Mouse (Mus musculus) embryonic facial prominence, embryonic 10.5 days (tissue): ENCODE data around the gene Sptb. TPM values are rescaled to one million over a fixed set of nuclear protein-coding genes. Genes with fewer than 3 reads are reported as not detected.

Experiments
- DNase-seq: peaks from one replicate; pipeline ENCODE4 v3.0.0-alpha.2; 2017; ENCODE audit warnings: low spot score
- H3K27ac ChIP-seq: fragments of 300-500 bp; sonication (generic); replicated peaks from 2 replicates; pipeline ENCODE4 v1.5.1; 2016; ENCODE audit warnings: mild to moderate bottlenecking
- H3K27me3 ChIP-seq: fragments of 300-500 bp; sonication (generic); replicated peaks from 2 replicates; pipeline ENCODE4 v1.6.1; 2016; ENCODE audit warnings: low read depth, mild to moderate bottlenecking; ENCODE audit not compliant: poor library complexity, severe bottlenecking
- H3K36me3 ChIP-seq: fragments of 300-500 bp; sonication (generic); replicated peaks from 2 replicates; pipeline ENCODE4 v1.6.1; 2016; ENCODE audit warnings: mild to moderate bottlenecking, moderate library complexity
- H3K4me1 ChIP-seq: fragments of 300-500 bp; sonication (generic); 2 replicates; pipeline ENCODE4 v1.6.1; 2016
- H3K4me3 ChIP-seq: fragments of 300-500 bp; sonication (generic); 2 replicates; pipeline ENCODE4 v1.5.1; 2016; ENCODE audit warnings: mild to moderate bottlenecking, moderate library complexity
- H3K9me3 ChIP-seq: fragments of 300-500 bp; sonication (generic); 2 replicates; pipeline ENCODE4 v1.6.1; 2016; ENCODE audit warnings: mild to moderate bottlenecking
- WGBS: fragments of 180-500 bp; shearing (Covaris S2); methylation state at CpG from one replicate; pipeline ENCODE4 v1.1.7; 2016; 5-methylcytosine and 5-hydroxymethylcytosine counted together
- polyA plus RNA-seq: library from polyadenylated mRNA; unstranded; fragments of >200 nt; fragmentation: Nextera tagmentation; extraction: Ambion mirVana; gene quantifications from 2 replicates; pipeline ENCODE4 v1.2.1, GENCODE M21; 2016

Sptb gene
- polyA plus RNA-seq, 1 experiment from 2014 or later: 4.5 TPM

- Histone ChIP-seq H3K27ac (no peak overlapping the region), H3K4me1 (peaks cover 32% of the 10 kb centered on the region), H3K4me3 (no peak overlapping the region), H3K27me3 (peaks cover 30% of the 10 kb centered on the region), H3K9me3 (no peaks in the 10 kb centered on the region), H3K36me3 (no peaks in the 10 kb centered on the region)
- DNase-seq: no peak
- WGBS: 83% methylated on average over 2 of the region's 2 CpGs
These were observed 114.5 kb downstream of the Sptb start for GRCm38 (mm10) chr12:76595830-76596229.

DNA sequence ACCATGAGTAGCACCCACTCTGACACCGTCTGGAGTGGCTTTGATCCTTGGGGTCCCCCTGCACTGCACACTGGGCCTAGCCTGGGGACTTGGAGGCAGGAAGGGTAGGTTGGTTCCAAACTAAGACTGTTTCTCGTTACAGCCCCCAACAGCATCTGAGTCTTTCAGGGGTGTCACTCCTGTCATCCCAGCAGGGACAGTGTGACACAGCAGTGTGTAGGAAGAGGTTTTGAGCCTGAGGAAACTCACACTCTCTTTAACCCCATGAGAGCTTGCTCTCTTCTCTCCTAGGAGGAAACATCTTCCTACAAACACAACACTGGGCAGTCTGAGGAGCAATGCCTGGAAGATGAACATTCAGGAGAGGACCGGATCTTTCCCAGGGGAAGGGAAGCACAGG, 115.8 kb downstream of the Sptb start:
- Histone ChIP-seq H3K27ac (peak overlapping the region; percentile 45; the same call in 1 of the 2 replicates), H3K4me3 (no peak overlapping the region), H3K27me3 (peaks cover 30% of the 10 kb centered on the region), H3K36me3 (no peaks in the 10 kb centered on the region), H3K4me1 (peaks cover 42% of the 10 kb centered on the region), H3K9me3 (no peaks in the 10 kb centered on the region)
- no peak for DNase-seq
- 63% methylated on average over 3 of the region's 3 CpGs for WGBS

GRCm38 (mm10) chr12:76593839-76594322, 116.5 kb downstream of the Sptb start:
- 21% methylated on average over 7 of the region's 7 CpGs for WGBS
- no peaks in the 10 kb centered on the region for H3K36me3 ChIP-seq
- DNase-seq: no peak
- H3K9me3 ChIP-seq: no peaks in the 10 kb centered on the region
- H3K4me3 ChIP-seq: no peak overlapping the region
- H3K27me3 ChIP-seq: peaks cover 30% of the 10 kb centered on the region
- H3K4me1 ChIP-seq: peaks cover 42% of the 10 kb centered on the region
- H3K27ac ChIP-seq: peak overlapping the region; percentile 45; the same call in 1 of the 2 replicates

DNA sequence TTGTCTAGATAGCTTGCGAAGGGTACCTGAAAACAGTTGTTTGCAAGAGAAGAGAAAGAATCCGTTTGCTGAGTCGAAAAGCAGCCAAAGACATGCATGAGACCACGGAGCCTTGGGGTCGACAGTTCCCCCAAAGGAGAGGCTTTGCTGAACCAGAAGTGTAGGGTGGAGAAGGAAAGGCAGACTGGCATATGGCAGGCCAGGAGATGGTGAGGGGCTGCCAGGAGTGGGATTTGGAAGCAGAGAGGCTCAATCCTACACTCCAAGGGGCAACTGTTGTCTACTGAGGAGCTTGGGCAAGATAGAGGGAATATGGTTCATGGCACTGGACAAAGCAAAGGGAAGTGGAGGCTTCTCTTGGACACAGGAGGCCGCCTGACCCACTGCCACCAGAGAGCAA, 117.1 kb downstream of the Sptb start:
- peaks cover 30% of the 10 kb centered on the region for H3K27me3 ChIP-seq
- no peak overlapping the region for H3K4me3 ChIP-seq
- H3K4me1 ChIP-seq: peaks cover 39% of the 10 kb centered on the region
- no peaks in the 10 kb centered on the region for H3K9me3 ChIP-seq
- no peak overlapping the region for H3K27ac ChIP-seq
- no peak for DNase-seq
- no peaks in the 10 kb centered on the region for H3K36me3 ChIP-seq
- WGBS: 84% methylated on average over 6 of the region's 6 CpGs

GRCm38 (mm10) chr12:76592213-76592612, 118.1 kb downstream of the Sptb start:
- 65% methylated on average over 1 of the region's 1 CpGs for WGBS
- Histone ChIP-seq H3K27ac (no peak overlapping the region), H3K27me3 (peaks cover 30% of the 10 kb centered on the region), H3K4me1 (peaks cover 32% of the 10 kb centered on the region), H3K4me3 (no peak overlapping the region), H3K9me3 (no peaks in the 10 kb centered on the region), H3K36me3 (no peaks in the 10 kb centered on the region)
- DNase-seq: peak; percentile 79

- Histone ChIP-seq H3K4me3 (no peak overlapping the region), H3K27me3 (peaks cover 26% of the 10 kb centered on the region), H3K4me1 (peaks cover 29% of the 10 kb centered on the region), H3K27ac (no peak overlapping the region), H3K36me3 (no peaks in the 10 kb centered on the region), H3K9me3 (no peaks in the 10 kb centered on the region)
- DNase-seq: no peak
- WGBS: 76% methylated on average over 3 of the region's 3 CpGs
These were observed 119.3 kb downstream of the Sptb start for GRCm38 (mm10) chr12:76591037-76591436.

DNA sequence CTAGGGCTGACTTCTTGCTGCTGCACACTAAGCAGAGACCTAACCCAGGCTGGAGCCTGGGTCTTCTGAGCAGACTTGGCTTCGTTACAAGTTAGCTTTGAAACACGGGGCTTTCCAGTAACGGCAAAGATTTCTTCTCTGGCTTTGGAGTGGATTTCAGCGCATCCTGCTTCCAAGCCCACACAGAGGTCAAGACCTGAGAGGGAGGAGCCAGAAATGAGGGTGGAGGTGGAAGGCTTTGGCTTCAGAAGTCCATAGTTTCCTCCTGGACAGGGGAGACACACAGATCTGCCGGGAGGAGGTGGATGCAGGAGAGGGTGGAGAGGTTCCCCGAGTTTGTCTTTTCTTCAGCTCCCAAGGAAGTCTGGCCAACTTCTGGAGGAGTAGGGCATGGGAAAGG, 120.8 kb downstream of the Sptb start:
- peaks cover 24% of the 10 kb centered on the region for H3K4me1 ChIP-seq
- no peaks in the 10 kb centered on the region for H3K9me3 ChIP-seq
- no peaks in the 10 kb centered on the region for H3K36me3 ChIP-seq
- DNase-seq: no peak
- H3K4me3 ChIP-seq: no peak overlapping the region
- H3K27ac ChIP-seq: no peak overlapping the region
- H3K27me3 ChIP-seq: peaks cover 14% of the 10 kb centered on the region
- WGBS: 73% methylated on average over 6 of the region's 6 CpGs

DNA sequence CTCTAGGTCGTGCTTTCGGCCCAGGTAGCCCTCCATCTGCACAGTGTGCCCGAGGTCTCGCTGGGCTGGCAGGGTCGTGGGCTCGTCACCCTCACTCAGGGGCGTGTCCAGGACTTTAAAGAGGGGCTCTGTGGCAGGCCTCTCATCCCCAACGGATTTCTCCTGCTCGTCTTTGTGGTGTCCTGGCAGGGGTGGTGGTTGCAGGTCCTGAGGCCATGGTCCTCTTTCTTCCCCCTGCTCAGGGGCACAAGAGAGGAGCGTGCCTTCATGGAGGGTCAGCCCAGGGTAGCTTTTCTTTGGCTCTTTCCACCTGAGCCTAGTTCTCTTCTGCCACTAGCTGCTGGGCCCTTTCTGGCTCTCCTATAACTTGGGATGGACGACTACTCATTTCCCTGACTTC, 123.0 kb downstream of the Sptb start:
- Histone ChIP-seq H3K9me3 (no peaks in the 10 kb centered on the region), H3K4me3 (no peak overlapping the region), H3K27me3 (no peaks in the 10 kb centered on the region), H3K4me1 (peaks cover 27% of the 10 kb centered on the region), H3K36me3 (no peaks in the 10 kb centered on the region), H3K27ac (no peak overlapping the region)
- no peak for DNase-seq
- 69% methylated on average over 11 of the region's 11 CpGs for WGBS

- no peak overlapping the region for H3K4me3 ChIP-seq
- H3K27ac ChIP-seq: no peak overlapping the region
- H3K9me3 ChIP-seq: no peaks in the 10 kb centered on the region
- no peaks in the 10 kb centered on the region for H3K27me3 ChIP-seq
- DNase-seq: no peak
- peaks cover 29% of the 10 kb centered on the region for H3K4me1 ChIP-seq
- H3K36me3 ChIP-seq: no peaks in the 10 kb centered on the region
These were observed 125.3 kb downstream of the Sptb start for GRCm38 (mm10) chr12:76585028-76585427.

GRCm38 (mm10) chr12:76583454-76583853, 126.9 kb downstream of the Sptb start:
- WGBS: 89% methylated on average over 7 of the region's 7 CpGs
- Histone ChIP-seq H3K36me3 (0 out of 2 replicates have a peak, but pooled peaks cover 3% of the 10 kb centered on the region), H3K27ac (peak overlapping the region; percentile 63; the same call in 1 of the 2 replicates), H3K9me3 (no peaks in the 10 kb centered on the region), H3K27me3 (no peaks in the 10 kb centered on the region), H3K4me1 (peaks cover 24% of the 10 kb centered on the region), H3K4me3 (no peak overlapping the region)
- no peak for DNase-seq

- H3K4me1 ChIP-seq: peaks cover 24% of the 10 kb centered on the region
- no peaks in the 10 kb centered on the region for H3K9me3 ChIP-seq
- peak overlapping the region; percentile 63 for H3K27ac ChIP-seq
- H3K27me3 ChIP-seq: no peaks in the 10 kb centered on the region
- no peak overlapping the region for H3K4me3 ChIP-seq
- 26% methylated on average over 6 of the region's 6 CpGs for WGBS
- no peak for DNase-seq
- peaks cover 9% of the 10 kb centered on the region for H3K36me3 ChIP-seq
These were observed 127.5 kb downstream of the Sptb start for GRCm38 (mm10) chr12:76582841-76583240.

GRCm38 (mm10) chr12:76582139-76582538, 128.2 kb downstream of the Sptb start:
- WGBS: 83% methylated on average over 3 of the region's 3 CpGs
- no peak overlapping the region for H3K4me3 ChIP-seq
- H3K4me1 ChIP-seq: peaks cover 20% of the 10 kb centered on the region
- H3K27ac ChIP-seq: no peak overlapping the region
- peaks cover 16% of the 10 kb centered on the region for H3K36me3 ChIP-seq
- no peak for DNase-seq
- H3K9me3 ChIP-seq: no peaks in the 10 kb centered on the region
- H3K27me3 ChIP-seq: no peaks in the 10 kb centered on the region

DNA sequence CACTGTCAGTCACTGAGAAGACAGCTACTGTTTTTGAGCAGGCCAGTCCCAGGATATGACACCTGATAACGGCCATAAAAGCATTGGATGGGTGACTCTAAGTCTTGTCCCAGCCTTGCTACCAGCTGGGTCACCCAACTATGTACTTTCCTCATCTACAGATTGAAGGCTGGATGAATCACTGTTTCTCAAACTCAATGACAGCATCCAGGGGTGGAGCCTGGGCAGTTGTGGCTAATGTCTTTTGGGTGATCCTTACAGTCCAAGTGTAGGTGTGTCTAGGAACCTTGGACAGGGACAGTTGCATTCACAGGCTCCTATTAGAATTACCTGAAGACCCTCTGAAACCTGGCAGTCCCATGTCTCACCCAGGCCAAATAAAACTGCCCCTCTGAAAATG, 130.5 kb downstream of the Sptb start:
- Histone ChIP-seq H3K27me3 (no peaks in the 10 kb centered on the region), H3K9me3 (no peaks in the 10 kb centered on the region), H3K27ac (no peak overlapping the region), H3K36me3 (peaks cover 34% of the 10 kb centered on the region), H3K4me3 (no peak overlapping the region), H3K4me1 (peaks cover 20% of the 10 kb centered on the region)
- no peak for DNase-seq
- WGBS: 95% methylated on average over 1 of the region's 1 CpGs

DNA sequence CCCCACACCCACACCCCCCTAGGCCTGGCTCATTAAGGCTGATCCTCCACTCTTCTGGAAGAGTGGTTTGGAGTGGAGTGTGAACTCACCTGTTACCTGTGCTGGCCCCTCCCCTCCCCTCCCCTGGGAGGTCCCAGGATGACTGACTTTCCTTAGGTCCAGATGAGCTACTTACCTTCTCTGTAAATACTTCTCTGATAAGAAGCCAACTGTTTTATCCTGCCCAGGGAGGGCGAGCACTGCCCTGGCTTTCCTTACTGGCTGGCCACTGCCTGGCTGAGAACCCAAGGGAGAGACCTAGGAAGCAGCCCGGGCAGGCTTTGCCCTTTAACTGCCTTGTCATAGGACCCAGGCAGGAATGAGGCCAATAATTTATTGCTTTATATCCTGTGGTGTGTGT, 131.9 kb downstream of the Sptb start:
- no peak overlapping the region for H3K27ac ChIP-seq
- peaks cover 20% of the 10 kb centered on the region for H3K4me1 ChIP-seq
- no peaks in the 10 kb centered on the region for H3K27me3 ChIP-seq
- WGBS: 93% methylated on average over 2 of the region's 2 CpGs
- no peak overlapping the region for H3K4me3 ChIP-seq
- H3K9me3 ChIP-seq: no peaks in the 10 kb centered on the region
- H3K36me3 ChIP-seq: peaks cover 34% of the 10 kb centered on the region
- DNase-seq: no peak
